Mouse (Mus musculus) liver, embryonic 15.5 days (tissue): ENCODE data around the gene Ablim1. TPM values are rescaled to one million over a fixed set of nuclear protein-coding genes. Genes with fewer than 3 reads are reported as not detected.

Experiments used
- ATAC-seq: fragments of 200-750 bp; cut with Nextera tagmentation; 2 replicates; pipeline ENCODE4 v1.8.0; 2017; ENCODE audit warnings: moderate number of reproducible peaks, mild to moderate bottlenecking, moderate library complexity; ENCODE audit not compliant: insufficient read depth
- H3K27ac ChIP-seq: fragments of 300-500 bp; sonication (generic); replicated peaks from 2 replicates; pipeline ENCODE4 v1.5.1; 2015; ENCODE audit warnings: mild to moderate bottlenecking, inconsistent platforms
- H3K27me3 ChIP-seq: fragments of 300-500 bp; sonication (generic); 2 replicates; pipeline ENCODE4 v1.6.1; 2015; ENCODE audit warnings: mild to moderate bottlenecking, inconsistent platforms
- H3K36me3 ChIP-seq: fragments of 300-500 bp; sonication (generic); replicated peaks from 2 replicates; pipeline ENCODE4 v1.6.1; 2015; ENCODE audit warnings: moderate library complexity, mild to moderate bottlenecking, inconsistent platforms
- H3K4me1 ChIP-seq: fragments of 300-500 bp; sonication (generic); replicated peaks from 2 replicates; pipeline ENCODE4 v1.6.1; 2015; ENCODE audit warnings: inconsistent platforms
- H3K4me2 ChIP-seq: fragments of 300-500 bp; sonication (generic); 2 replicates; pipeline ENCODE4 v1.6.1; 2015; ENCODE audit warnings: moderate library complexity, mild to moderate bottlenecking, inconsistent platforms
- H3K4me3 ChIP-seq: fragments of 300-500 bp; sonication (generic); replicated peaks from 2 replicates; pipeline ENCODE4 v1.5.1; 2015; ENCODE audit warnings: mild to moderate bottlenecking, inconsistent platforms
- H3K9ac ChIP-seq: fragments of 300-500 bp; sonication (generic); 2 replicates; pipeline ENCODE4 v1.6.1; 2015; ENCODE audit warnings: moderate library complexity, mild to moderate bottlenecking, inconsistent platforms
- H3K9me3 ChIP-seq: fragments of 300-500 bp; sonication (generic); replicated peaks from 2 replicates; pipeline ENCODE4 v1.6.1; 2016; ENCODE audit warnings: inconsistent platforms
- WGBS: fragments of 180-500 bp; shearing (Covaris S2); methylation state at CpG from one replicate; pipeline ENCODE4 v1.1.7; 2015; ENCODE audit warnings: mixed read lengths; ENCODE audit not compliant: insufficient replicate concordance; 5-methylcytosine and 5-hydroxymethylcytosine counted together
- polyA plus RNA-seq: library from polyadenylated mRNA; unstranded; fragments of >200 nt; fragmentation: Nextera tagmentation; extraction: Ambion mirVana; gene quantifications from 2 replicates; pipeline ENCODE4 v1.2.1, GENCODE M21; 2015

Gene Ablim1
- polyA plus RNA-seq, 1 experiment from 2014 or later, result 9.5 TPM

DNA sequence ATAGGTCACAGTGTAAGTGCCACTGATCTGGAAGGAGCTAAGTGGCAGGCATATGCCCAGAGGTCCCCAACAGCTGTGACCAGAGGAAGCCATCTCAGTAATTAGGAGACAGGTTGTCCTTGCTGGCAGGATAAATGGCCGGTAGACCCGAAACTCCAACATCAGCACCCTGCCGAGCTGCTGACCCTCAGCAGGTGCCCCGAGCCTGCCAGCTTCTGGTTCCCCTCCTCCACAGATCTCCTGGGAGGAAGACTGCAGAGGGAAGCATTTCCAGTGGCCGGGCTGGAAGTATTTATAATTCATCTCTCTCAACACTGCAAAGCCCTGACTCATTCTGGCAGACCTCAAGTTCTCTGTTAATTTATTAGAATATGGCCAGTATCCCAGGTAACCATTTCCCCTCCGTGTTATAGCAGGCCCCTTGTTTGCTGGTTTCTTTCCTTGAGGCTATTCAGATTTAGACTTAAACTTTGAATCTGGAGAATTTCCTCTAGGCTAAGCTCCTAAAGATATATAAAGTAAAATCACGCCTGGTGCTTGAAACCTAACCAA lies 93.0 kb downstream of the Ablim1 start:
- no peaks in the 10 kb centered on the region for H3K27me3 ChIP-seq
- no peak for ATAC-seq
- H3K9me3 ChIP-seq, result no peaks in the 10 kb centered on the region
- H3K4me2 ChIP-seq, result no peak overlapping the region
- no peaks in the 10 kb centered on the region for H3K36me3 ChIP-seq
- 50% methylated on average over 7 of the region's 7 CpGs for WGBS
- no peak overlapping the region for H3K27ac ChIP-seq
- peaks cover 5% of the 10 kb centered on the region; the same call in 1 of the 2 replicates for H3K4me1 ChIP-seq
- H3K9ac ChIP-seq, result no peak overlapping the region
- H3K4me3 ChIP-seq, result no peak overlapping the region

DNA sequence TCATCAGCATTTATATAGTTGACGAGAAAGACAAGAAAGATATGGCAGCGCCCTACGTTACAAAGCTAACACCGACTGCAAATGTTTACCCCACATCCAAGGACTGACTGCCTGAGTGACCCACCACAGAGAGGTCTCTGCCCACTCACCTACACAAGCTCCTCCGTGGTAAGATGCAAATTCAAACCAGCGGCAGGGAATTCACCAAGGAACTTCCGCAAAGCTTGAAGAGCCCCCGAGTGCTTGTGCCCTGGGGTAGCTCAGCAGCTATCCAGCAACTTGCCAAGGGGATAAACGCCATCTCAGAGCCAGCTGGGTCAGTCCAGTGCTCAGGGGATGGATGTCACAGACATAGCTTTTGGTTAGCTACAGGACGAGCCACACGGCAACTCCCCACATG lies 95.0 kb downstream of the Ablim1 start:
- Histone ChIP-seq H3K4me3 (no peak overlapping the region), H3K27ac (no peak overlapping the region), H3K9ac (no peak overlapping the region), H3K9me3 (no peaks in the 10 kb centered on the region), H3K4me2 (no peak overlapping the region), H3K36me3 (no peaks in the 10 kb centered on the region), H3K27me3 (no peaks in the 10 kb centered on the region), H3K4me1 (peaks cover 5% of the 10 kb centered on the region; the same call in 1 of the 2 replicates)
- no peak for ATAC-seq
- WGBS, result 61% methylated on average over 11 of the region's 11 CpGs

GRCm38 (mm10) chr19:57217161-57217560 lies 97.6 kb downstream of the Ablim1 start:
- 49% methylated on average over 4 of the region's 4 CpGs for WGBS
- no peak for ATAC-seq
- no peak overlapping the region for H3K4me2 ChIP-seq

GRCm38 (mm10) chr19:57215527-57215926 lies 99.2 kb downstream of the Ablim1 start:
- WGBS, result 72% methylated on average over 8 of the region's 8 CpGs
- Histone ChIP-seq H3K4me3 (no peak overlapping the region), H3K36me3 (no peaks in the 10 kb centered on the region), H3K9me3 (no peaks in the 10 kb centered on the region), H3K4me2 (no peak overlapping the region), H3K4me1 (no peaks in the 10 kb centered on the region; the same call in 1 of the 2 replicates), H3K27me3 (no peaks in the 10 kb centered on the region), H3K27ac (no peak overlapping the region), H3K9ac (no peak overlapping the region)
- no peak for ATAC-seq

More at GRCm38 (mm10) chr19:57217161-57217560, 97.6 kb downstream of the Ablim1 start:
- Histone ChIP-seq H3K27me3 (no peaks in the 10 kb centered on the region), H3K36me3 (no peaks in the 10 kb centered on the region), H3K4me3 (no peak overlapping the region), H3K9ac (no peak overlapping the region), H3K4me1 (no peaks in the 10 kb centered on the region), H3K9me3 (no peaks in the 10 kb centered on the region), H3K27ac (no peak overlapping the region)

DNA sequence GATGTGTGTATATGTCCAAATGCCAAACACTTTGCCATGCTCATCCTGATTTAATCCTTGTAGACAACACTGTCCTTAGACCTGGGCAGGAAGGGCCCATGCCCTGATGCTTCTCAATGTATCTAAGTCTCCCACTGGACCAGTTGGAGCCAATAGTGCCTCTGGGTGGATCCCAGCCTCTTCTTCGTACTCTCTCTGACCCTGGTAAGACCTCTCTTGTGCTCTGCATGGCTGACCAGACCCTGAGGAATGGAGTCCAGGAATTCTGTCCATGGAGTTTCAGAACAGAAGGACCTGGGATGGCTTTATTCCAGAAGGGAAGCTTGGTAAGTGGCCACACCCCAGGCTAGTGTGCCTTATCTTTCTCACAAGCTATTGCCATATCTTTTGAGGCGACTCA lies 102.3 kb downstream of the Ablim1 start:
- Histone ChIP-seq H3K4me2 (no peak overlapping the region), H3K36me3 (no peaks in the 10 kb centered on the region), H3K9ac (no peak overlapping the region), H3K4me1 (no peaks in the 10 kb centered on the region; the same call in 1 of the 2 replicates), H3K27me3 (no peaks in the 10 kb centered on the region), H3K9me3 (no peaks in the 10 kb centered on the region), H3K27ac (no peak overlapping the region), H3K4me3 (no peak overlapping the region)
- 46% methylated on average over 2 of the region's 2 CpGs for WGBS
- no peak for ATAC-seq

DNA sequence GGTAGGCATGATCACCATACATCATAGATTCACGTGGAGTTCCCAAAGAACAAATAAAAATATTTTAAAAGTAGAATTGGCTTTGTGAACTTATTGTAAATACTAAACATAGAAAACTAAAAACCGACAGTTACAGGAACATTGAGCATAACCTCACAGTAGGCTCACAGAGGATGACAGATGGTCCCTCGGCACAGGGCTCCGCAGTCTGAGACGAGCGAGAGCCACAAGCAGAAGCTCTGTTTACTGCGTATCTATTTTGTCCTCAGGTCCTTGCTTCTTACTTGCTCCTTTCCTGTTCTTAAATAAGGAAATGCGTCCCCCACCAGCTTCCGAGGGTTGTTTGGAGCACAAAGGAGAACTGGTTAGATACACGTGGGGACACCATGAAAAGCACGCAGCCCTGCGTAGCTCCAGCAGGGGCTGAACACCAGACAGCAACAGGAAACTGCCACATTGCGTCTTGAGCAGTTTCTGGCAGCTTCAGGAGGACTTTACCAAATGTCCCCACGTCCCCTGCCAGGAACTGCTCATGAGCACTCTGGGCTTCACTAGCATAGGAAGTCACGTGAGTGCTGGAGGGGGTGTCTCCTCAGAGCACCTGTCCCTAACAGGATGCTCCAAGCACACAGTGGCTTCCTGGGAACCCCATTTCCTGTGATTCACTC lies 103.1 kb downstream of the Ablim1 start:
- peak; percentile 22; the same call in 1 of the 2 replicates for ATAC-seq
- H3K27me3 ChIP-seq, result no peaks in the 10 kb centered on the region
- no peaks in the 10 kb centered on the region; the same call in 1 of the 2 replicates for H3K4me1 ChIP-seq
- no peaks in the 10 kb centered on the region for H3K36me3 ChIP-seq
- H3K27ac ChIP-seq, result no peak overlapping the region
- no peak overlapping the region for H3K4me2 ChIP-seq
- H3K9me3 ChIP-seq, result no peaks in the 10 kb centered on the region
- no peak overlapping the region for H3K9ac ChIP-seq
- no peak overlapping the region for H3K4me3 ChIP-seq
- 28% methylated on average over 15 of the region's 15 CpGs for WGBS

DNA sequence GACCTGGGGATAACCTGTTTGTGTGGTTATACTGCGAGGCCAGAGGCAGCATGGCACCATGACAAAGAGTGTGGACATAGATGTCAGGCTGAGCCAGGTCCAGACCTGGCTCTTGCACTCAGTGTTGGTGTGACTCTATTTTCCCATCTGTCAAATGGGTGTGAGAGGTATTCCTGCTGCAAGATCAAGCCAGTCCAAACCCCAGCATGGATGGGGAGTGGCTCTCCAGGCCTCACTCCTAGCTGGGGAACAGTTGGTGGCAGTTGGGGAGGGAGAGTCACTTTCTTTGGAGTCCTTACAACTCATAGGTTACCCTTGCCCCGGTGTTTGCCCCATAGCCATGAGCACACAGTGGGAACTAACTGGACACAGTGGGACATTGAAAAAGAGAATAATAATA lies 103.8 kb downstream of the Ablim1 start:
- WGBS, result 63% methylated on average over 2 of the region's 2 CpGs

GRCm38 (mm10) chr19:57204101-57204500 lies 110.6 kb downstream of the Ablim1 start:
- Histone ChIP-seq H3K9me3 (no peaks in the 10 kb centered on the region), H3K4me2 (no peak overlapping the region), H3K4me3 (no peak overlapping the region), H3K27ac (no peak overlapping the region), H3K9ac (no peak overlapping the region), H3K4me1 (peaks cover 8% of the 10 kb centered on the region), H3K27me3 (no peaks in the 10 kb centered on the region; the same call in 1 of the 2 replicates), H3K36me3 (no peaks in the 10 kb centered on the region)
- no peak for ATAC-seq
- 45% methylated on average over 7 of the region's 7 CpGs for WGBS

More for the DNA sequence above, 103.8 kb downstream of the Ablim1 start:
- H3K4me3 ChIP-seq, result no peak overlapping the region
- no peaks in the 10 kb centered on the region for H3K9me3 ChIP-seq
- H3K36me3 ChIP-seq, result no peaks in the 10 kb centered on the region
- H3K4me2 ChIP-seq, result no peak overlapping the region
- no peak overlapping the region for H3K9ac ChIP-seq
- H3K27ac ChIP-seq, result no peak overlapping the region
- no peak for ATAC-seq
- no peaks in the 10 kb centered on the region; the same call in 1 of the 2 replicates for H3K4me1 ChIP-seq
- H3K27me3 ChIP-seq, result no peaks in the 10 kb centered on the region

DNA sequence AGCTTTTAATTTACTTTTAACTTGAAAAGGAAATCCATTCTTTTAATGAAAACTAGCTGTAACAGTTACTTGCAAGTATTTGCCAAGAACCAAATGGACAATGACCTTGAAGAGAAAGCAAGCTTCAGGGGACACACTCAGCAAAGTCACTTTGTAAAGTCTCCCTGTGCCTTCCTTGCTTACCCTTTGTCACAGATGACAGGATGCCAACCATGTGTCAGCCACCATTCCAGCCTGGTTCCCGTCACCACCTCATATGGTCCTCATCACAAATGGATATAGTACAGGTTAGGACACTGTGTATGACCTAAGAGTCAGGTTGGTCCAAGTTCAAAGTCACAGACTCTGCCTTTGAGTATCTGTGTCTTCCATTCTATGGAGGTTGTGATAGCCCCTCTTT lies 112.2 kb downstream of the Ablim1 start:
- ATAC-seq, result no peak
- WGBS, result 45% methylated on average over 1 of the region's 1 CpGs

DNA sequence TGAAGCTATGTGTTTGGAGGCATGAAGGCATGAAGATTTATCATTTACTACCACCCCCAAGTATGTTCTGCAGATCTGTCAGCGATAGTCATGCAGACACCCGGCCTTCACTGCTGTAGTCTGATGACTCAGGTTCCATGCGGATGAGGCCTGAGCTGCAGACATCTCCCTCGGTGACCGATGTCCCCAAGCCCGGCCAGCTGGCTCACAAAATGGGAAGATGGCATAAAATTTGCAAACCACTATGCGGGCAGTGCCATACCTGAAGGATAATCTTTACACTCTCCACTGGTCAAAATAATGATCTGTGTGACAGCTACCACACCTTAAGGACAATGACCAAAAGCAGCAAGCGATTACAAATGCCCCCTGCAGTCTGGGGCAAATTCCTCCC lies 113.6 kb downstream of the Ablim1 start:
- H3K27me3 ChIP-seq, result peaks cover 30% of the 10 kb centered on the region
- H3K9ac ChIP-seq, result no peak overlapping the region
- H3K27ac ChIP-seq, result no peak overlapping the region
- H3K36me3 ChIP-seq, result no peaks in the 10 kb centered on the region
- no peak overlapping the region for H3K4me2 ChIP-seq
- no peak for ATAC-seq
- H3K9me3 ChIP-seq, result no peaks in the 10 kb centered on the region
- WGBS, result 65% methylated on average over 8 of the region's 8 CpGs
- no peak overlapping the region for H3K4me3 ChIP-seq
- H3K4me1 ChIP-seq, result peaks cover 25% of the 10 kb centered on the region

More for the DNA sequence above, 112.2 kb downstream of the Ablim1 start:
- Histone ChIP-seq H3K4me1 (peaks cover 23% of the 10 kb centered on the region), H3K36me3 (no peaks in the 10 kb centered on the region), H3K4me3 (no peak overlapping the region), H3K9me3 (no peaks in the 10 kb centered on the region), H3K27me3 (peaks cover 15% of the 10 kb centered on the region), H3K9ac (no peak overlapping the region), H3K4me2 (no peak overlapping the region), H3K27ac (no peak overlapping the region)

DNA sequence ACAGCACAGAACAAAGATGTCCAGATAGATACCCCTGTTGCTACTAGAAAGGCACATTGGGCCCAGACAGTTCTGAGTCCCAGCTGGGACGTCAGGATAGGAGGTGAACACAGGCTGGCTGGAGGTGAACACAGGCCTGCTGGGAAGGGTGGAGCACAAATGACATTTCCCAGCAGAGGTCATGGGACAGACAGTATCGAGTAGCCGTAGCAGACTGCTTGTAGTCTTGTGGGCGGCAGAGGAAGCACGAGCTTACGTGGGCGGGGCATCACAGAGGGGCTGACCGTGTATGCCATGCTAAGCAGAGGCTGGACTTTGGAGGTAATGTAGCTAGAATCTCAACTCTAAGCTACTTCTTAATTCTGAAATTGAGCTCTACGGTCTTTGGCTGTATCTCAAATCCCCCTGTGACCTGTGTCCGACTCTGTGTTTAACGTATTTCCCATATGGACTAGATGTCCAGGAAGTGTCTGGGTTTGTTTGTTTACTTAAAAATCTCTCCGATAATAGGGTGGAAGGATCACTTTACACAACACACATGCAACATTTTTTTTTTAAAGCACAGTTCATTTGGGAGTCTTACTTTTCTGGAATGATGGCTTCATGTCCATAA lies 114.1 kb downstream of the Ablim1 start:
- Histone ChIP-seq H3K27me3 (peaks cover 34% of the 10 kb centered on the region), H3K27ac (no peak overlapping the region), H3K36me3 (no peaks in the 10 kb centered on the region), H3K4me3 (no peak overlapping the region), H3K4me2 (no peak overlapping the region), H3K9me3 (no peaks in the 10 kb centered on the region), H3K4me1 (peaks cover 25% of the 10 kb centered on the region), H3K9ac (no peak overlapping the region)
- WGBS, result 30% methylated on average over 12 of the region's 12 CpGs
- ATAC-seq, result peak; percentile 32; the same call in 1 of the 2 replicates
